Mouse (Mus musculus): ENCODE measurements at regions not wholly inside any gene's neighbourhood (a gene's known extent, or its start where the extent isn't known, plus 50 kb on each side); places are given as distances from the start of the nearest gene placed in this dataset.

- ATAC-seq (ENCODE audit: extremely low read depth, insufficient number of reproducible peaks, low FRiP score, poor library complexity, severe bottlenecking): 0 out of 2 replicates have a peak, but pooled peaks have one; percentile 31
Measured at GRCm38 (mm10) chr1:183803826-183804225, 209.3 kb upstream of the Dusp10 start.

- ATAC-seq (ENCODE audit: extremely low read depth, insufficient number of reproducible peaks, low FRiP score, poor library complexity, severe bottlenecking): no peak
Measured at GRCm38 (mm10) chr1:183804295-183804694, 208.8 kb upstream of the Dusp10 start.

DNA sequence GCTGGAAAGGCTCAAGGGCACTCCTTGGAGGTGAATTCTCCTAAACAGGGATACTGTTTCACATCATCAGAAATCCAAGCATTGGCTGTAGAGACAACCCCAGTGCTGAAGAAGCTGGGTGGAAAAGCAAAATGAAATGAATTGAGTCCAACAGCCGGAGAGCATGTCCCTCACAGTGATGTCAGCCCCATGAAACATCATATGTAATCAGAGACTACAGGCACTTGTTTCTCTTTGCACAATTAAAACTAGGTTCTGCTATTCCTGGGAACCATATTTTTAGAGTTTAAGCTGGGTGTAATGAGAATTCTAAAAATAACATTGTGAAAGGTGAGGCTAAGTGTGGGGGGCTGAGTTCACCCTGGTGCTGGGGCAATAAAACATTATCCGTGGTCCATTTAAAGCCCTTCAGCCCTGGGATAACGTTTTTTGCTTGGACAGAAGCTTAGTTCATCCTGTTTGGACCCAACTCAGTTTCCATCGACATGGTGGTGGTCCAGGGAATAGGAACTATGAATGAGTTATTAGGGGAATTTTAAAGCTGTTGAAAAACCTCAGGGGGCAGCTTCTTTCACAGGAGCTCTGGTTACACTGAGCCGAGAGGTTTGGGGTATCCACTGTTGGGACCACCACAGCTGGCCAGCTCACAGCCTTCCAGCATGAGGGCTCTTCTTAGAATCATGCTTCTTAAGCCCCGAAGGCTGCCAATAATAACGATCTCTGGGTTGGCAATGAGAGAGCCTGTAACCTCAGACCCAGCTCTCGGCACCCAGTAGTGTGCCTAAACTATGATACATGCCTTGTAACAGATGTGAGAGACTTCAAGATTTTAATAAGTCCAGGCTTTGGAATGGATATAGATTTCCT lies 206.0 kb upstream of the Dusp10 start:
- ATAC-seq (ENCODE audit: extremely low read depth, insufficient number of reproducible peaks, low FRiP score, poor library complexity, severe bottlenecking): no peak

GRCm38 (mm10) chr1:183808168-183808567 lies 204.9 kb upstream of the Dusp10 start:
- ATAC-seq (ENCODE audit: extremely low read depth, insufficient number of reproducible peaks, low FRiP score, poor library complexity, severe bottlenecking): no peak

DNA sequence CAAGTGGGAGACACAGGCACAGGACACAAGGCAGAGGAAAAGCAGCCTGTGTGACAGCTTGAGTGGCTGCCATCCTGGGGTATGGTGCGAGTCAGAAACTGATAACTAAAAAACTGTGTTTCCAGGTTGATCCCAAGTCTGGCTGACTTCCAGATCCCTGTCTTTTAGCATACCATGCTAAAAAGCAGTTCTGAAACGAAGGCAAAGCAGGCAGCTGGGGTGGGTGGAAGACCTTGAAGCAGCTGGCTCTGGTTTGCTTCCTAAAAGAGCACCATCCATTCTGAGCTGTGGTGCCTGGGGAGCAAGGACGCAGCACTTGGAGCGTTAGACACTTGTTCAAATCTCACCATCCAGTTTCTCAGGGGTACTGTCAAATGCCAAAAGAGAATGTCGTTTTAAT lies 192.5 kb upstream of the Dusp10 start:
- ATAC-seq (ENCODE audit: extremely low read depth, insufficient number of reproducible peaks, low FRiP score, poor library complexity, severe bottlenecking): no peak

DNA sequence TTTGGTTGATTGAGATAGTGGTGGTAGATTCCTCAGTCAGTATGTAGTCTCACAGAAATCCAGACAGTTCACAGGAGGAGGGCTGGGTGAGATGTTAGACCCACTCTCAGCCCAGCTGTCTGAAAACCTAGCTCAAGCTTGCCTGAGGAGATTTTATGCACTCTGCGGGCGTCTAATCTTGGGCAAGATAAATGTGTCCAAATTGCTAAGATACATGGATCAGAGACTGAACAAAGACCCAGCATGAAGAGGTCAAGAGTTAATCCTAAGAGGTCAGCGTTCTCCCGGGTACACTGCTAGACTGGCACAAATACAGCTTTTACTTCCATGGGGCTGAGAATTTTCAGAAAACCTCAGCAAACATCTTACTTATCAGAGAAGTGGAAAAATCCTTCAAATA lies 186.8 kb upstream of the Dusp10 start:
- no peak for ATAC-seq (ENCODE audit: extremely low read depth, insufficient number of reproducible peaks, low FRiP score, poor library complexity, severe bottlenecking)

GRCm38 (mm10) chr1:183845135-183845534 lies 168.0 kb upstream of the Dusp10 start:
- ATAC-seq (ENCODE audit: extremely low read depth, insufficient number of reproducible peaks, low FRiP score, poor library complexity, severe bottlenecking): no peak

DNA sequence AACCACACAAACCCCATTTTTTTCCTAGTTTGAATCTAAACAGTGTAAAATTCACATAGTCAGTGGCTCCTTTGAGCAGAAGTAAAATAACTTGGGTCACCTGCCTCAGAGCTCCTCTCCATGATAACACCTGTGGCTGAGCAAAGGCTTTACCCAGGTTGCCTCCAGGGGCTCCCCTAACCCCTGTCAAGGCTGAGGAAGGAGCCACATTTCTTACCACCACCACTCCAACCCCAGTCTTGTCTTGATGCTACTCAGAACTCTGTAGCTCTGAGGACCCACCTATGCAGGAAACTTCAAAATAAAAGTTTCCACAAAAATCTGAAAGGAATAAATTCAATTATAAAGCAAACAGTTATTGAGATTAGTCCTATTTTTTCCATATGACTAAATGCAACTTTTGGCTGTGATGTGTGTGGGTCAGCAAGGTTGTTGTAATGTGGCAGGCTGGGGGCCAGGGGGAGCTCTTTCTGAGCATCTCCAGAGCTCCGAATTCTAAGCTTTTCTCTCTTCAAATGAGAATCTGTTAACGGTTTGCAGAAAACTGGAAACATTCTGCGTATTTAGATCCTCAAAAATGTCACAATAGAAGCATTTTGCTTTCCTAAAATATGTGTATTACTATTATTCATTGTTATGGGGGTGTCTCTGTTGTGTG lies 159.0 kb upstream of the Dusp10 start:
- ATAC-seq (ENCODE audit: extremely low read depth, insufficient number of reproducible peaks, low FRiP score, poor library complexity, severe bottlenecking): no peak

DNA sequence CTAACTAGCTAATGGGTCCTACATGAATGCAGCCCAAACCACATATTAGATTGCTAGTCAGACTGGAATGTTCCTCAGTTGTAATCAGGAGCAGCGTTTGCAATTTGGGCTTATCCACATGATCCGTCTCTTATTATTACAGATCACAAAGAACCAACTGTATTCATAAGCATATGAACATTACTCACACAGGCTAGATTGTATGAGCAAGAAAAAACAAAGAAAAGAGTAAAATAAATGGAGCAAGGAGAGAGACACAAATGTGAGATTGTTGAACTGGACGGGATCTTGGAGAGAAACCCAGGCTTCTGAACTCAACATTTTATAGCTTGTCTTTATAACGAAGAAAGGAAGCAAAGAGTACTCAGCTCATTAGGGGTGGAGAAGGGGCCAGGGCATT lies 148.0 kb upstream of the Dusp10 start:
- ATAC-seq (ENCODE audit: extremely low read depth, insufficient number of reproducible peaks, low FRiP score, poor library complexity, severe bottlenecking): no peak

- no peak for ATAC-seq (ENCODE audit: extremely low read depth, insufficient number of reproducible peaks, low FRiP score, poor library complexity, severe bottlenecking)
Measured at GRCm38 (mm10) chr1:183865586-183865985, 147.5 kb upstream of the Dusp10 start.

GRCm38 (mm10) chr1:183868965-183869364 lies 144.1 kb upstream of the Dusp10 start:
- no peak for ATAC-seq (ENCODE audit: extremely low read depth, insufficient number of reproducible peaks, low FRiP score, poor library complexity, severe bottlenecking)

GRCm38 (mm10) chr1:183895936-183896335 lies 117.2 kb upstream of the Dusp10 start:
- ATAC-seq (ENCODE audit: extremely low read depth, insufficient number of reproducible peaks, low FRiP score, poor library complexity, severe bottlenecking): no peak

DNA sequence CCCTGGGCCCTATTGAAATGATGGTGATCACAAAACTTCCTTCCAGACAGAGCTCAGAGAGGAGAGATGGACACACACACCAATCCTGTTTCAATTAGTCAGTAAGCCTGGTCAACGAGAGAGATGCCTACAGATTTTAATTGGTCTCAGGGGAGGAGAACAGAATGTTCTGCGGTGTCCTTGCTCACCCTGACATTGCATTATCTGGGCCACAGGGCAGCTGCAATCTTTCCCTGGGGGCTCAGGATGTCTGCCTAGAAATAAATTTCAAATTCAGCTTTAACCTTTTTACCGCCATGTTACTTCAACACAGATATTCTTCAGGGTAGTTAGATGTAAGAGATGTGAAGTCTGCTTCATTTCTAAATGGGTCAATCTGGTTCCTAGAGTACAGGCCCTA lies 115.0 kb upstream of the Dusp10 start:
- ATAC-seq (ENCODE audit: extremely low read depth, insufficient number of reproducible peaks, low FRiP score, poor library complexity, severe bottlenecking): no peak

DNA sequence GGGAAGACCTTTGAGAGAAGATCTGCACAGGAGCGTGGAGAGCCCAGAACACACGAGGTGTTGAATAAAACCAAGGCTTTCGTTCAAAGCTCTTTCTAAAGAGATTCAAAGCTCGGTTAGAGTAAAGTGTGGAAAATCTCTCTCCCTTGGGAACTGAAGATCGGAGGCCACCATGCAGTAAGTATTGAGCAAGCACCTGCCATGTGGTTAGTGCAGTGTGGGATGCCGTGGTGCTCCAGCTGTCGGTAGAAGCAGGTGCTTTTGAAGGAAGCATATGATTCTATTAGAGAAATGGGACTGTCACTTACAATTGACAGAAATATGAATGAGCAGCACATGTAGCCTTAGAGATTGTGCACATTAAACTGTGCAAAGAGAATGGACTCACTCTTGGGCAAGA lies 108.5 kb upstream of the Dusp10 start:
- ATAC-seq (ENCODE audit: extremely low read depth, insufficient number of reproducible peaks, low FRiP score, poor library complexity, severe bottlenecking): no peak

DNA sequence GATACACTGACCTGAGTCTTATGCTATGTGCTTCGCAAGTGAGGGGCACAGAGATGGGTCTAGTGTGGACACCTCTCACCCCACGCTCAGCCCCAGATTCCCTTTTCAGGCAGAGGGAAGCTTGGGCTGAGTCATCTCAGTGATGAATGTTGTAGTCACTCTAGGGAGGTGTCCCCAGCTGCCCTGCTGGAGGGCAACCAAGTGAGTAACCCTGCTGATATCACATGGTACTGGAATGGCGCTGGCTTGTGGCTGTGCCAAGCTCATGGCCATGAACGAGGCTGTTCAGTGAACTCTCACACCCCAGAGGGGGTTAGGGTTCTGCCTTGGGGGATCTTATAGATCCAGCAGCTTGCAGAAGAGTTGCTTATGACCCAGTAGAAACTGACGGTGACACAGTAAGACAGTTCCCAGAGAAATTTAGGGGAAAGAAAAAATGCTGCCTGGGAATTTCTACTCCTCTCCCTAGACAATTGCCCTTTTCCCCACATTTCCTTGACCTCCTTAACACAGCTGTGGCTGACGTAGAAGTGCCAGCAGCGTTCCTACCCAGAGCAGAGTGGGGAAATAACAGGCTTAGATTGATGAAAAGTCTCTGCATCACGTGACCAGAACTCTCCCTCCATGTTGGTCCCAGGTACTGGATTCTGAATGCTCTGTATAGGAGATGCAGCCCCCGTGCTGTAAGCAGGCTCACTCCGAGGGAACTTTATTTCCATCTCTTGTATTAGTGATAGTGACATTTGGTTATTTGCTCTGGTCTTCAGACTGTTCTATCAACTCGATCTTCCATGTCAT lies 107.6 kb upstream of the Dusp10 start:
- ATAC-seq (ENCODE audit: extremely low read depth, insufficient number of reproducible peaks, low FRiP score, poor library complexity, severe bottlenecking): no peak

GRCm38 (mm10) chr1:183917656-183918055 lies 95.4 kb upstream of the Dusp10 start:
- no peak for ATAC-seq (ENCODE audit: extremely low read depth, insufficient number of reproducible peaks, low FRiP score, poor library complexity, severe bottlenecking)

DNA sequence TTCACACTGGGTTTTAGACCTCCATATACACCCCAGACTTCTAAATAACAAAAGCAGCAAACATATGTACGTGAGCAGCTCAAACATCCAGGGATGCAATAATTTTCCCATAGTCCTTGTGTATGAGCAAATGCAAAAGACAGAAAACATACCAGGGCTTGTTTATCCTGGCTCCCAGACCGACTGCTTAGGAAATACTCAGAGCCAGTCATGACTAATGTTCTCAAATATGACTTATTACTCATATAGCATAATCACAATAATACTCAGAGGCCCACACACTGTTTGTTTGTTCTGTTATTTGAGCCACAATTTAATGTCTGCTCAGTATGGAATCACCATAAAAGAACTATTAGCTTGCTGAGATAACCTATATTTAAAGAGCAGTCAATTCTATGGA lies 91.8 kb upstream of the Dusp10 start:
- no peak for ATAC-seq (ENCODE audit: extremely low read depth, insufficient number of reproducible peaks, low FRiP score, poor library complexity, severe bottlenecking)

- no peak for ATAC-seq (ENCODE audit: extremely low read depth, insufficient number of reproducible peaks, low FRiP score, poor library complexity, severe bottlenecking)
Measured at GRCm38 (mm10) chr1:183928539-183928938, 84.6 kb upstream of the Dusp10 start.

- peak; percentile 42; the same call in 1 of the 2 replicates for ATAC-seq (ENCODE audit: extremely low read depth, insufficient number of reproducible peaks, low FRiP score, poor library complexity, severe bottlenecking)
Measured at GRCm38 (mm10) chr1:183930363-183930982, 82.6 kb upstream of the Dusp10 start.
